Mouse (Mus musculus): ENCODE data around the gene Mfap4. TPM values are rescaled to one million over a fixed set of nuclear protein-coding genes. Genes with fewer than 3 reads are reported as not detected.

The Mfap4 gene
- 1 to 10 TPM; 5.7 to 6.3 TPM for total RNA-seq (2021)

DNA sequence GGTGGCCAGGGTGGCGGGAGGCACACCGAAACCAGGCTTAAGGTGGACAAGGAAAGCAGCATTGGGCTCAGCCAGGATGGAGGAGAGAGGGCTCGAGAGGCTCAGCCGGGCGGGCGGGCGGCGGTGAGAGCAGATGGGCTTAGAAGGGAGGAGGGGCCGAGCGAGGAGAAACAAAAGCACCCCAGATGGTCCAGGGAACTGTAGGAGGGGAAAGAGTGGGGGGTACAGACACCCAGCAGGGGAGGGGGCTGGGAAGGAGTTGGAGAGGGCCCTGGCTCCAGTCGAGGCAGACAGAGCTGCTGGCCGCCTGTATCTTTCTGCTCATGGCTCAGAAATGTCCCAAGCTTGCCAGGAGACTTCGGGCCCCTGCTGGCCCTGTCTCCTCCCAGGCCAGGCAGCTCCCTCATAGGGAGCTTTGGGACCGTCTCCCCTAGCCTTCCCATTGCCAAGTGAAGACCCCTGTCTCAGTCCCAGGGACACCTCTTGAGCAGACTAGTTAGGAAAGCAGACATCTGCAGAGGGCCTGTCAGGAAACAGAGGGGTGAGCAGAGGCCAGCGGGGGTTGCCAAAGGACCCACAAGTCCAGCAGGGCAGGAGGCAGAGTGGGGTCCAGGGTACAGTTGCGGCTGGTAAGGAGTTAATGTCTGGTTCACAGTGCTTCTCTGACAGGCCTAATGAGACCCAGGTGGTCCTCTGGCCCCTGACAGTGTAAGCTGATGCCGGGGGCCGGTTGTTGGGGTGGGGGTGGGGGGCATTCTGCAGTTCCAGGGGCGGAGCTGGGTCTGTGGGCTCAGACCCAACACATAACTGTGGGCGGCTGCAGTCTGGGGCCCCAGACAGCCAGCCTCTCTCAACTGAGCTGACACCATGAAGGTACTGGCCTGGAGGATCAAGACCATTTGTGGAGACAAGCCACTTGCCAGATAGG is at the start of gene Mfap4:
TSS of gene Mfap4 (plus strand) at position 819 of the 928 bp plus-strand sequence.
- peak; percentile 62 to 63 for DNase-seq (ENCODE audit: extremely low spot score in 1 of 2, low spot score in 1 of 2)

DNA sequence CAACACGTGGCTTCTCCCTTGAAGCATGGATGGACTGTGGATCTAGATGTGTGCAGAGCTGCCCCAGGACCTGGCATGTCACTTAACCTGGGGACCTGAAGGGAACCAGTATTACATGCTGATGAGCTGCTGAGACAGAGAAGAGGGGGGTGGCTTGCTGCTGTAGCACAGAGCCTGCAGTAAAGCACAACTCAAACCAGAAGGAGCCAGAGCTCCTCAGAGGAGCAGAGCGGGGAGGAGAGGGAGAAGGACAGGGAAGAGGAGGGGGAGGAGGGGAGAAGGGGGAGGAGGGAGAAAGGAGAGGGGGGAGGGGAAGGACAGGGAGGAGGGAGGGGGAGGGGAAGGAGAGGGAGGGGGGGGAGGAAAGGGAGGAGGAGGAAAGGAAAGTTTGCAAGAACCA is 48.9 kb upstream of the Mfap4 start:
- DNase-seq (ENCODE audit: extremely low spot score in 1 of 2, low spot score in 1 of 2): no peak

- no peak for DNase-seq (ENCODE audit: extremely low spot score in 1 of 2, low spot score in 1 of 2)
These were observed 46.1 kb upstream of the Mfap4 start for GRCm38 (mm10) chr11:61439170-61439569.

DNA sequence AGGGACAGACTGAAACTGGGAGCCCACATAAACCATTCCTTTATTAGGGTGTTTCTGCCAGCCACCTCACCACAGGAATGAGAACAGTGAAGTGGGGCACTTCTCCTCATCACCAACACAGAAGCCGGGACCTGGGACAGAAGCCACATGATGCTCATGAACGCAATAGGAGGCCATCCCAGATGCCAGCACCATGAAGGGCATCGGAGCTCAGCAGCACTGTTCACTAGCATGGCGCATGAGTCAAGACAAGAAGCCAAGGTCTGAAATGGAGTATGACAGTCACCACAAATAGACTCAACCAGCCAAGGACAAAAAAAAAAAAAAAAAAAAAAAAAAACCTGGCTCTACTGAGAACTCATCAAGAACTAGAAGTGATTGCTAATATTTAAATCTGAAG is 44.8 kb upstream of the Mfap4 start:
- DNase-seq (ENCODE audit: extremely low spot score in 1 of 2, low spot score in 1 of 2): no peak

- no peak for DNase-seq (ENCODE audit: extremely low spot score in 1 of 2, low spot score in 1 of 2)
These were observed 43.6 kb upstream of the Mfap4 start for GRCm38 (mm10) chr11:61441670-61442069.

DNA sequence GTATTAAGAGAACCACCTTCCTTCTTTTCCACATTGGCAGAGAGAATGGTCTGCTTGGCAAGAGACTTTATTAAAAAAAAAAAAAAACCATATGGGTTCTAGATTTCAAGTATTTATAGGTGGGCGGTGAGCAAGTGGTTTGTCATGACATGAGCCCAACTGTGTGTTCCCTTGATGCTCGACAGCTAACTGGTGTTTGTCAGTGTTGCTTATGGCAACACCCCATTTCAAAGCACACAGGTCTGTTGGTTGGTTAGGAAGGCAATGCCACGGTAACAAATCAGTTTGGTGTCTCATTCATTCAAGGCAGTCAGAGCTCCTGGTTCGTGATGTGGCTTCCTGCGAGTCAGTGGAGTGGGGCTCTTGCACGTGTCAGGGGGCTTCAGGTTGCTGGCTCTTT is 41.4 kb upstream of the Mfap4 start:
- DNase-seq (ENCODE audit: extremely low spot score in 1 of 2, low spot score in 1 of 2): no peak

- DNase-seq (ENCODE audit: extremely low spot score in 1 of 2, low spot score in 1 of 2): no peak
These were observed 37.9 kb upstream of the Mfap4 start for GRCm38 (mm10) chr11:61447296-61447695.

DNA sequence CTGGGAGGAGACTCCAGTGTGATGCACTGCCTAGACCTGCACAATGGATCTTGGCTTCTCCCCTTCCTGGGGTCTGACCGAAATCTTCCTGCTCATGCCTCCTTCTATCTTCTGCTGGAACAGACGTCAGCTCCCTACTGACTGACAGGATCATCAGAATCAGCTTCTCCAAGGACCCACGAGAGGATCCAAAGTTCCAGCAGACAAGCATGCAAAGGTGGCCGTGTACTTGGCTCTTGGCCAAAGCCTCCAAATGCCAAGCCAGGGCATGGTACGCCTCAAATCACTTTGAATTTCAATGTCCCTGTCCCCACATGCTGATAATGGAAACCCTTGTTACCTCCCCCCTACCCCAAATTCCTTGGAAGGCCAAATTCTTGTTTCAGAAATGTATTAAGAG is 37.2 kb upstream of the Mfap4 start:
- DNase-seq (ENCODE audit: extremely low spot score in 1 of 2, low spot score in 1 of 2): no peak

GRCm38 (mm10) chr11:61448599-61449225 is 36.5 kb upstream of the Mfap4 start:
- peak in 1 of 2 experiments; percentile 36 for DNase-seq (ENCODE audit: extremely low spot score in 1 of 2, low spot score in 1 of 2)

DNA sequence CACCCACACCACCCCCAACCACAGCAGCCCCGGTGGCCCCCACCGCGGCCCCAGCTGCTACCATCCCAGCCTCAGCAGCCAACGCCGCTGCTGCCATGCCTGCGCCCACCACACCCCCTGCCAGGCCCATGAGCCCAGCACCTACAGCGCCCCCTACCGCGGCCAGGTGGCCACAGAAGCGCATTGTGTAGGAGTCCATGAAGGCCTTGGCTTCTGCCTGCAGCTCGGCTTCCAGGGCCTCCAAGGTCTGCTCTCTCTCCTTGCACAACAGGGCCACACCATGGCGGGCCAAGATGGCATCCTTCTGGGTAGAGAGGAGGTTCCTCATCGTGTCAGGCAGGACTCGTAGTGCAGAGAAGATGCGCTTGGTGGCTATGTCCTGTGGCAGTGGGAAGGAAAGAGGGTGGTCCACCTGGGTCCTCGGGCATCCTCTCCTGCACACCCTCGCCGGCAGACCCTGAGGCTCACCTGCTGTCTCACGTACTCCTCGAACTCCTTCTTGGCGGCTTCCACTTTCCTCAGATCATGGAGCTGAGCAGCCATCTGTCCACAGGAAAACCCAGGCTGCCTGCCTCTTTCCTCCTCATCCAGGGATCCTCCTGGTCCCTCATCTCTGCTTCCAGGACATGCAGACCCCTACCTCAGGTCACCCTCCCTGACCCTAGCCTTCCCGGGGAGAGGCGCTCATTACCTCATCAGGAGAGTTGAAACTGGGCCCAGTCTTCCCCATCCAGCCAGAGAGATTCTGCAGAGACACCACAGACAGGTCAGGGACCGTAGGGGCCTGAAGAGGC is 35.5 kb upstream of the Mfap4 start:
- peak; percentile 42 to 64 for DNase-seq (ENCODE audit: extremely low spot score in 1 of 2, low spot score in 1 of 2)

- DNase-seq (ENCODE audit: extremely low spot score in 1 of 2, low spot score in 1 of 2): no peak
These were observed 21.2 kb upstream of the Mfap4 start for GRCm38 (mm10) chr11:61464071-61464470.

DNA sequence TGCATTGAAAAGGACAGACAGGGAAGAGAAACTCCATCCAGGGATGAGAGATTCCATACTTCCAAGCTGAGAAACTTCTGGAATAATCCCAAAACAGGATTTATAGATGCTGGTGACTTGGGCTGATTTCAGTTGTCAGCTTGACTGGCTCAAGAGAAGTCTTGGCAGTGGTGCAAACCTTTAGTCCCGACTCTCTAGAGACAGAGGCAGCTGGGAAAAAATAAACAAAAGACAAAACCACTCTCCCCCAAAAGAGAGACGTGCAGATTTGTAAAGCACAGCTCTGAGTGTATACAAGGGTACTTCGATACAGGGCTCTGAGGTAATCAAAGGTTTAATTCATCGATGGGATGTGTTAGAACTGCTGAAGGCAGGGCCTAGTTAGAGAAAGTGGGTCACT is 19.8 kb upstream of the Mfap4 start:
- no peak for DNase-seq (ENCODE audit: extremely low spot score in 1 of 2, low spot score in 1 of 2)

- DNase-seq (ENCODE audit: extremely low spot score in 1 of 2, low spot score in 1 of 2): no peak
These were observed 16.7 kb upstream of the Mfap4 start for GRCm38 (mm10) chr11:61468534-61468933.

GRCm38 (mm10) chr11:61469317-61469917 is 15.8 kb upstream of the Mfap4 start:
- DNase-seq (ENCODE audit: extremely low spot score in 1 of 2, low spot score in 1 of 2): no peak

DNA sequence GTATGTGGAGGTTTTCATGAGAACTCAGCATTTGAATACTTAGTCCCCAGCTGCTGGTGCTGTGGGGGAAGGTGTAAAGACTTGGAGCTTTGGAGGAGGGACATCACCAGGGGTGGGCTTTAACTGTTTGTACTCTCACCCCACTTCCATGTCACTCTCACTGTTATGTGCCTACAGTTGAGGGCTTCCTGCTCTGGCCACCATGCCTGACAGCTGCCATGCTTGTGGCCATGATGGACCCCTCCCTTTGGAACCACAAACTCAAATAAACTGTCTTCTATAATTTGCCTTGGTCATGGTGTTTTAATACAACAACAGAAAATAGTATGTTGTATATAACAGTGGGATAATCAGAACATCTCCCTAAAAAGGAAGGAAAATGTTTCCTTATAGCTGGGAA is 14.4 kb upstream of the Mfap4 start:
- no peak for DNase-seq (ENCODE audit: extremely low spot score in 1 of 2, low spot score in 1 of 2)

GRCm38 (mm10) chr11:61473630-61474029 is 11.6 kb upstream of the Mfap4 start:
- no peak for DNase-seq (ENCODE audit: extremely low spot score in 1 of 2, low spot score in 1 of 2)

GRCm38 (mm10) chr11:61476786-61477382 is 8.3 kb upstream of the Mfap4 start:
- no peak for DNase-seq (ENCODE audit: extremely low spot score in 1 of 2, low spot score in 1 of 2)

DNA sequence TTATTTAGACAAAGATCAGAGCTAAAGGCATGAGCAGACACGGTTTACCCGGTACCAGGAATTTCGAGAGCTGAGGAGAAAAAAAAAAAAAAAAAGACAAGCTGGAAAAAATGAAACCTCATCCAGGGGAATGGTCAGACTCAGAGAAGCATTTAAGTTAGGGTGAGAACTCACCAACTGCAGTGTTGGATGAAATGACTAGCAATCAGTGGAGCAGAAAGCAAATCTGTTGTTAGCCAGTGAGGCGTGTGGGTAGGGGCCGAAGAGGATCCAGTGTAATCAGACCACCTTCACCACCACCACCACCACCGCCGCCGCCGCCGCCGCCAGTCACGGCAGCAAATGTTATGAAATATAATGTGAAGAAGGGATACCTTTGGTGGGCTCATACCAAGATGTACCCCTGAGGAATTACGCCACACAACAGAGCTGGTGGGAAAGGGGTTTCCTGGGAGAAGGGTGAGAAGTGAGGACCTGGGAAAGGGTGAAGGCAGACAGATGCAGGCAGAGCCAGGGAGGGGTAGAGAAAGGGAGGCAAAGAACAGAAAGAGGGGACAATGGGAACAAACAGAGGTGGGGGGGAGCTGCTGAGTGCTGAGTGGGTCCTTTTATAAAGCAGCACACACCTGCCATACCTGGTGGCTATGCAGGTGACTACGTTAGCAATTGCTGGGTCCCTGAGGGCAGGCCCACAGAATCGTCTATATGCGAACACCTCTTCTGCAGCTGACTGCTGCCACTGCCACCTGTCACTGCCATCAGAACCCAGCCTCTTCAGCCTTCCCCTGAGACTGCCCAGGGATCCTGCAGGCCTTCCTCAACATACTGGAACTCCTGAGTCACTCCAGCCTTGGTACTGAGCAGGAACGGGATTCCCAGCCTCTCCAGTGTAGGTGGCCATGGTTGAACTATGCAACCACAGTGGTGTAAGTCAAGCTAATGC is 7.4 kb upstream of the Mfap4 start:
- DNase-seq (ENCODE audit: extremely low spot score in 1 of 2, low spot score in 1 of 2): no peak

GRCm38 (mm10) chr11:61478788-61479187 is 6.4 kb upstream of the Mfap4 start:
- no peak for DNase-seq (ENCODE audit: extremely low spot score in 1 of 2, low spot score in 1 of 2)

All from layer of hippocampus, postnatal 25 days (tissue).